Mouse (Mus musculus) limb, embryonic 11.5 days (tissue): Measurements from ENCODE around the gene Grip1. TPM values are rescaled to one million over a fixed set of nuclear protein-coding genes. Genes with fewer than 3 reads are reported as not detected.

Experiments
- ATAC-seq: fragments of 200-750 bp; cut with Nextera tagmentation; 2 replicates; pipeline ENCODE4 v1.8.0; 2017; ENCODE audit warnings: low read depth; ENCODE audit not compliant: insufficient number of reproducible peaks, low FRiP score, low TSS enrichment
- DNase-seq: peaks from one replicate; pipeline ENCODE4 v3.0.0-alpha.2; 2015; ENCODE audit warnings: low spot score
- H3K27ac ChIP-seq: fragments of 300-500 bp; sonication (generic); replicated peaks from 2 replicates; pipeline ENCODE4 v1.5.1; 2014; ENCODE audit warnings: low read depth, mild to moderate bottlenecking, low read length
- H3K27me3 ChIP-seq: fragments of 300-500 bp; sonication (generic); 2 replicates; pipeline ENCODE4 v1.6.1; 2014; ENCODE audit warnings: mild to moderate bottlenecking, low read length, mixed read lengths; ENCODE audit not compliant: control insufficient read depth, insufficient read depth
- H3K36me3 ChIP-seq: fragments of 300-500 bp; sonication (generic); 2 replicates; pipeline ENCODE4 v1.6.1; 2014; ENCODE audit warnings: mild to moderate bottlenecking, low read length, moderate library complexity, mixed read lengths; ENCODE audit not compliant: control insufficient read depth, insufficient read depth
- H3K4me1 ChIP-seq: fragments of 300-500 bp; sonication (generic); 2 replicates; pipeline ENCODE4 v1.6.1; 2014; ENCODE audit warnings: low read length, mixed read lengths; ENCODE audit not compliant: control insufficient read depth, insufficient read depth
- H3K4me2 ChIP-seq: fragments of 300-500 bp; sonication (generic); 2 replicates; pipeline ENCODE4 v1.6.1; 2014; ENCODE audit warnings: low read depth, mild to moderate bottlenecking, moderate library complexity; ENCODE audit not compliant: severe bottlenecking
- H3K4me3 ChIP-seq: fragments of 300-500 bp; sonication (generic); 2 replicates; pipeline ENCODE4 v1.5.1; 2014; ENCODE audit warnings: low read depth, low read length
- H3K9ac ChIP-seq: fragments of 300-500 bp; sonication (generic); 2 replicates; pipeline ENCODE4 v1.6.1; 2014; ENCODE audit warnings: mild to moderate bottlenecking, low read length
- H3K9me3 ChIP-seq: fragments of 300-500 bp; sonication (generic); 2 replicates; pipeline ENCODE4 v1.6.1; 2016; ENCODE audit warnings: low read length; ENCODE audit not compliant: control insufficient read depth
- WGBS: fragments of 180-500 bp; shearing (Covaris S2); extraction: QIAGEN DNeasy Blood & Tissue Kit; methylation state at CpG from one replicate; pipeline ENCODE4 v1.1.7; 2014; 5-methylcytosine and 5-hydroxymethylcytosine counted together
- polyA plus RNA-seq: library from polyadenylated mRNA; unstranded; fragments of >200 nt; fragmentation: Nextera tagmentation; extraction: Ambion mirVana; gene quantifications from 2 replicates; pipeline ENCODE4 v1.2.1, GENCODE M21; 2014

Gene Grip1
- polyA plus RNA-seq, 1 experiment from 2014 or later = 3.7 TPM

- no peak for ATAC-seq
- no peaks in the 10 kb centered on the region for H3K9me3 ChIP-seq
- H3K4me1 ChIP-seq = no peaks in the 10 kb centered on the region
- 91% methylated on average over 8 of the region's 8 CpGs for WGBS
- H3K27me3 ChIP-seq = no peaks in the 10 kb centered on the region
- H3K27ac ChIP-seq = no peak overlapping the region
- H3K9ac ChIP-seq = no peak overlapping the region
- no peak overlapping the region for H3K4me3 ChIP-seq
- DNase-seq = no peak
- no peak overlapping the region for H3K4me2 ChIP-seq
- no peaks in the 10 kb centered on the region for H3K36me3 ChIP-seq
These were observed 490.3 kb downstream of the Grip1 start for GRCm38 (mm10) chr10:119943906-119944305.

GRCm38 (mm10) chr10:119951460-119951859 is 497.8 kb downstream of the Grip1 start:
- H3K4me3 ChIP-seq = no peak overlapping the region
- DNase-seq (no peak), ATAC-seq (no peak)
- no peaks in the 10 kb centered on the region for H3K27me3 ChIP-seq
- no peak overlapping the region for H3K27ac ChIP-seq
- WGBS = 90% methylated on average over 6 of the region's 6 CpGs
- no peak overlapping the region for H3K9ac ChIP-seq
- H3K36me3 ChIP-seq = no peaks in the 10 kb centered on the region
- no peak overlapping the region for H3K4me2 ChIP-seq
- no peaks in the 10 kb centered on the region for H3K9me3 ChIP-seq
- H3K4me1 ChIP-seq = no peaks in the 10 kb centered on the region

- no peak overlapping the region for H3K4me3 ChIP-seq
- H3K4me2 ChIP-seq = no peak overlapping the region
- ATAC-seq (no peak), DNase-seq (no peak)
- H3K36me3 ChIP-seq = no peaks in the 10 kb centered on the region
- H3K9ac ChIP-seq = no peak overlapping the region
- H3K27ac ChIP-seq = no peak overlapping the region
- H3K27me3 ChIP-seq = no peaks in the 10 kb centered on the region
- no peaks in the 10 kb centered on the region for H3K4me1 ChIP-seq
- 91% methylated on average over 17 of the region's 17 CpGs for WGBS
- H3K9me3 ChIP-seq = no peaks in the 10 kb centered on the region
These were observed 503.8 kb downstream of the Grip1 start for GRCm38 (mm10) chr10:119957260-119957955.

GRCm38 (mm10) chr10:119960915-119961314 is 507.3 kb downstream of the Grip1 start:
- Histone ChIP-seq H3K27ac (no peak overlapping the region), H3K9ac (no peak overlapping the region), H3K9me3 (no peaks in the 10 kb centered on the region), H3K4me3 (no peak overlapping the region), H3K4me1 (no peaks in the 10 kb centered on the region), H3K4me2 (no peak overlapping the region), H3K36me3 (no peaks in the 10 kb centered on the region), H3K27me3 (no peaks in the 10 kb centered on the region)
- DNase-seq (no peak), ATAC-seq (no peak)
- WGBS = 66% methylated on average over 3 of the region's 3 CpGs

- Histone ChIP-seq H3K4me1 (no peaks in the 10 kb centered on the region), H3K9me3 (no peaks in the 10 kb centered on the region), H3K27me3 (no peaks in the 10 kb centered on the region), H3K36me3 (no peaks in the 10 kb centered on the region), H3K4me3 (no peak overlapping the region), H3K27ac (no peak overlapping the region), H3K9ac (no peak overlapping the region), H3K4me2 (no peak overlapping the region)
- ATAC-seq (no peak), DNase-seq (no peak)
- WGBS = 73% methylated on average over 8 of the region's 8 CpGs
These were observed 512.7 kb downstream of the Grip1 start for GRCm38 (mm10) chr10:119966321-119966720.

- no peak overlapping the region for H3K4me2 ChIP-seq
- H3K27ac ChIP-seq = no peak overlapping the region
- H3K9me3 ChIP-seq = no peaks in the 10 kb centered on the region
- no peak for DNase-seq
- no peak overlapping the region for H3K4me3 ChIP-seq
- H3K4me1 ChIP-seq = no peaks in the 10 kb centered on the region
- H3K36me3 ChIP-seq = no peaks in the 10 kb centered on the region
- 65% methylated on average over 8 of the region's 8 CpGs for WGBS
- ATAC-seq = no peak
- no peak overlapping the region for H3K9ac ChIP-seq
- H3K27me3 ChIP-seq = no peaks in the 10 kb centered on the region
These were observed 525.8 kb downstream of the Grip1 start for GRCm38 (mm10) chr10:119979396-119979795.

- Histone ChIP-seq H3K4me2 (no peak overlapping the region), H3K4me1 (no peaks in the 10 kb centered on the region), H3K36me3 (no peaks in the 10 kb centered on the region), H3K27me3 (no peaks in the 10 kb centered on the region), H3K9me3 (no peaks in the 10 kb centered on the region), H3K27ac (no peak overlapping the region), H3K4me3 (no peak overlapping the region), H3K9ac (no peak overlapping the region)
- 50% methylated on average over 11 of the region's 11 CpGs for WGBS
- ATAC-seq = no peak
- DNase-seq = no peak
These were observed 526.4 kb downstream of the Grip1 start for GRCm38 (mm10) chr10:119980032-119980431.

- Histone ChIP-seq H3K4me2 (no peak overlapping the region), H3K4me3 (no peak overlapping the region), H3K9ac (no peak overlapping the region), H3K36me3 (no peaks in the 10 kb centered on the region), H3K9me3 (no peaks in the 10 kb centered on the region), H3K27me3 (no peaks in the 10 kb centered on the region), H3K27ac (no peak overlapping the region), H3K4me1 (no peaks in the 10 kb centered on the region)
- no peak for ATAC-seq
- 89% methylated on average over 9 of the region's 9 CpGs for WGBS
- DNase-seq = peak; percentile 40
These were observed 530.7 kb downstream of the Grip1 start for GRCm38 (mm10) chr10:119984299-119984698.

- no peak for ATAC-seq
- no peaks in the 10 kb centered on the region for H3K27me3 ChIP-seq
- H3K9ac ChIP-seq = no peak overlapping the region
- H3K27ac ChIP-seq = no peak overlapping the region
- DNase-seq = no peak
- no peaks in the 10 kb centered on the region for H3K9me3 ChIP-seq
- H3K4me2 ChIP-seq = no peak overlapping the region
- 83% methylated on average over 4 of the region's 4 CpGs for WGBS
- H3K36me3 ChIP-seq = no peaks in the 10 kb centered on the region
- no peak overlapping the region for H3K4me3 ChIP-seq
- H3K4me1 ChIP-seq = no peaks in the 10 kb centered on the region
These were observed 544.8 kb downstream of the Grip1 start for GRCm38 (mm10) chr10:119998475-119998874.
